Mouse (Mus musculus) cerebellum, adult 9-11 months (tissue): ENCODE measurements at regions not wholly inside any gene's neighbourhood (a gene's known extent, or its start where the extent isn't known, plus 50 kb on each side); places are given as distances from the start of the nearest gene placed in this dataset.

Experiments
- DNase-seq: peaks from one replicate; pipeline ENCODE4 v3.0.0; 2022

GRCm38 (mm10) chrX:167088930-167089329 is 120.2 kb downstream of the Tmsb4x start:
- DNase-seq = no peak

DNA sequence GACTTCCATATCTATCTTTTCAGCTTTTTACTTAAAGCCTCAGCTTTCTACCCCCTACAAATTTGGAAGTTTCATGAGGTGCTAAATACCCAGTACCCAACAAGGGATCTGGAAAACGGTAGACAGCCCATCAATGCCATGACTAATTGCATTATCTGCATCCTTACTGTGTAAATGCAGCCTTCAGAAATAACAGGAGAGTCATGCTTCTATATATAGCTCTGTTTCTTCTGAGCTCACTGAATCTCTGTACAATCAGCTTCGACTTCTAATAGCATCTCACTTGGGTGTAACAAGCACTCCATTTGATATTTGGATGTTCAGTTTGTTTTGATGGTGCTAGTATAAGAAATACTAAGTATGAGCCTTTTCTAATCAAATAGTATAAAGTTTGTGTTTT is 120.7 kb downstream of the Tmsb4x start:
- no peak for DNase-seq

GRCm38 (mm10) chrX:167080821-167081220 is 128.3 kb downstream of the Tmsb4x start:
- DNase-seq = no peak

DNA sequence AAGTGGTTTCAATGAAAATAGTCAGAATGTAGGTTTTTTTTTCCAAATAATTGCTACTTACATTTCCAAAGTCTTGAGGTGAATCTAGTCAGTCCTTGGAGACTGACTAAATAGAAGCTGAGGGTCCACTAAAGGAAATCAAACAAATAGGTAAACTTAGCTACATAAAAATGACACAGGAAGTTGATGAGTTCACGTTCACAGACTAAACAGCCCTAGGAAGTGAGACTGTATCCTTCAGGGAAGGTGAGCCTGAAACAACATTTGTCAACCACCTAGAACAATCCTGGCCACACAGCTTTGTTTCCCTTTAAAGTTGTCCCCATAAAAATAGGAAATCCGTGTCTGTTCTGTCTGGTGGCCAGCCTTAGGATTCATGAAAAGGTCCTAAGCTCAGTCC is 140.0 kb downstream of the Tmsb4x start:
- DNase-seq = no peak

DNA sequence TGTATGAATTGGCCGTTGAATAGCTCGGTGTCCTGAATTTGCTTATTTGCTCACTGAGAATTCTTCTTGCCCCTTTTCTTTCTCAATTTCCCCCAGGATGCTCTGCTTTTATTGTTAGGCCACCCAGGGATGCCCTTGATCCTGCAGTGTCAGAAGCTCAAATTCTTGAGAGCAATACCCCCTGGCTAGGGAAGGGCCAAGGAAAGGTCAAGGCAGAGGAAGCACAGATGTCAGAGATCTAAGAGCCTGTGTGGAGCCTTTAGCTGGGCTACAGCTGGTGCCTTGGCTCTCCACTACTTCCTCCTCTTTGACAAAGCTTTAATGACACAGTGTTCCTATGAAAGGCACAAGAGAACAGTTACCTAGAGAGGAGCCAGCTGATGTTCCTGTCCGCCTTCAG is 141.2 kb downstream of the Tmsb4x start:
- DNase-seq = no peak

DNA sequence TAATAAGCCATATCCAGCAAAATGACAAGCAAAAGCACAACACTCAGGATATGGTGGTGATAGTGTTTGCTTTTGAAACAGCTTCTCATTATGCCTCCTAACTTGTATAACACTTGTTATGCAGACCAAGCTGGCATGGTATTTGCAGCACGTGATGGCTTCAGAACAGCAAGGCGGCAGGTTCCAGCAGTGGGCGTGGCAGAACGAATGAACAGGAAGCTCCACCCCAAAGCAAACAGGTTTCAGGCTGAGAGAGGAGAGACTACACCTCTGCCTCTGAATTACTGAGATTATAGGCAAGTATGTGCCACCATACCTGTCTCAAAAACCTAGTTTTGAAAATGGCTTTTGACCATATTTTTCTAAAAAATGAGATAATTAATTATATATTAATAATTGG is 145.2 kb downstream of the Tmsb4x start:
- DNase-seq = no peak

DNA sequence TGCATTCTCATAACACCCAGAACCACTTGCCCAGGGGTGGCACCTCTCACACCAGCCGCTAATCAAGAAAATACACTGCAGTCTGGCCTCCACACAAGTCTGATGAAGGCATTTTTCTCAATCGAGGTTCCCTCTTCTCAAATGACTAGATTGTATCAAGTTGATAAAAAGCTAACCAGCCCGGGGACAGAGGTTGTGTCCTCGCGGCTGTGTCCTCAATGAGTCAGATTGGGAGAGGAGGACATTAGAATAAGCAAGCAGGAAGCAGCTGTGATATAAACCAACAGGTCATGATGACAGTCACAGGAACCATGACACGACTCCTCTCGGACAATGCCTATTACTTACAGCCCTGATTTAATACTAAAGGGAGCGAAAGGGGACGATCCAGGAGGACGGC is 156.7 kb downstream of the Tmsb4x start:
- no peak for DNase-seq

DNA sequence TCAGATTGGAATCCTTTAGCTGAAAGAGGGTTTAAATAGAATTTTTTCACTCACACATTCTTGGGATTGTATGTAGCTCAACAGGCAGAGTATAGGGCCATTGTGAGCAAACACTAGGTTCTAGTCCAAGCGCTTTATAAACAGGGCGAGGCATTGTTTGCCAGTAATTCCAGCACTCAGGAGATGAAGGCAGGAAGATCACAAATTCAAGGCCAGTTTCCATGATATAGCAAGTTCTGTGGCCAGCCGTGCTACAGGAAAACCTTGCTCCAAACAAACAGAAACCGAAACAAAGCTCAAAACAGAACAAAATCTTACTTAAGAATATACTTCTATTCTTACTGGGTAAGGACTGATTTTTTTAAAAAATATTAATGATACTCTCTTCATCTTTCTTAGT is 159.0 kb downstream of the Tmsb4x start:
- no peak for DNase-seq

DNA sequence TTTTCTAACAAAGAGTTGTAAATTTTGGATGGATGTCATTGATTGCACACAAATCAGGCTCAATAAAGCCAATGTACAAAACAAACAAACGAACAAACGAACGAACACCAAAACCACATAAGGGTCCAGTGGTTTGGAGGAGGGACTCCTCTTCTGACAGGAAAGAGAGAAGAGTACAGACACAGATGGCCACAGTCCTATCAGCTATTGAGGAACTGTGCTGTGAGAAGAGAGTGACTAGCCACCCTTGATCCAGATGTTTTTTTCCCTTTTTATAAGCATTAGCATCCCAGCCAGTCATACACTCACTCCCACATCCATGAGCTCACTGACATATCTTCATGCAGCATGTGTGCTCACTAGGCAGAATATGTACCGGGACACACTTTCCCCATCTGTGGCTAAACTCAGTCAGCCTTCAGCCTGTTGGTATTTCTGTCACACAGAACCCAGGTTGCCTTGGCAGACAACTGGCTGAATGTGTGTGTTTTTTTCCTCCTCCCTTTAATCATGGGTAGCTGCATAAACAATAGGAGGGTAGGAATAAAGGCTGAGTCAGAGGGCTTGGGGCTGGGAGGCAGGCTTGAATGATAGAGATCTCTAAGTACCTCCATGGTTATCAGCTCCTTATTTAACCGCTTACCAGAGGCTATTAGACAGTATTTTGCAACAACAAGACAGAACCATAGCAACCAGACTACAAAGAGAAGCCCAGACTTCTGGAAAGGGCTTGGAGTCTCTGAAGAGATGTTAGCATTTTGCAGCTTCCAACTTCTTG is 159.7 kb downstream of the Tmsb4x start:
- no peak for DNase-seq

GRCm38 (mm10) chrX:167037971-167038370 is 171.1 kb downstream of the Tmsb4x start:
- no peak for DNase-seq

DNA sequence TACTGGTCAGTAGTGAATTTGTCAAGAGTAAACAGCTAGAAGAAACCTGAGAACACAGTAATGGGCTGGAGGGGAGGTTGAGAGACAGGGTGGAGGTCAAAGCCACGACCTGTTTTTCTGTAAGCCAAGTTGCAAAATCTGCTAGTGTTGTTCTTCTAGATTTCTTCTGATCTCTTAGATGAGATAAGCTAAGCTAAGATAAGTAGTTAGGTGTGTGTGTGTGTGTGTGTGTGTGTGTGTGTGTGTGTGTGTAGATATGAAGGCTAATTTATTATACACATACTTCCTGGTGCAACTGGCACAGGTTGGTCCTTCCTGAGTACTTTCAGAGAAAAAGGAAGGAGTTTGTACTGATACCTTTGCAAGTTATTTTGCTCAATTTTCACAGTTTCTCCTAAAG is 172.8 kb downstream of the Tmsb4x start:
- no peak for DNase-seq

GRCm38 (mm10) chrX:167035639-167036038 is 173.5 kb downstream of the Tmsb4x start:
- DNase-seq = no peak

GRCm38 (mm10) chrX:167033091-167033490 is 176.0 kb downstream of the Tmsb4x start:
- DNase-seq = no peak

DNA sequence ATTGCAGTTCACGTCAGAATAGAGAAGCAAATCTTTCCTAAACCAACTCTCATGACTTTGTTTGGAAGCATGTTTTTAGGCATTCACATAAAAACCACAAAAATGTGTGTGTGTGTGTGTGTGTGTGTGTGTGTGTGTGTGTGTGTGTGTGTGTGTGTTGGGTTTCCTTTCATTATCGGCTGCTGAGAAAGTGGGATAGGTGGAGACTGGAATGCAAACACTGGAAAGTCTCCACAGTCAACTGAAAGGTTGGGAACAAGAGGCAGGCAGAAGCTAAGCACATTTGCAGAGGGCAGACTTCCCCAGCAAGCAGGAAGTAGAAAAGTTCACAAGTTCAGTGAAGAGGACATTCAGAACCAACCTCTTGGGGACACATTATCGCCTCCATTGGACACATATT is 176.5 kb downstream of the Tmsb4x start:
- no peak for DNase-seq

GRCm38 (mm10) chrX:167031543-167031942 is 177.6 kb downstream of the Tmsb4x start:
- DNase-seq = no peak

DNA sequence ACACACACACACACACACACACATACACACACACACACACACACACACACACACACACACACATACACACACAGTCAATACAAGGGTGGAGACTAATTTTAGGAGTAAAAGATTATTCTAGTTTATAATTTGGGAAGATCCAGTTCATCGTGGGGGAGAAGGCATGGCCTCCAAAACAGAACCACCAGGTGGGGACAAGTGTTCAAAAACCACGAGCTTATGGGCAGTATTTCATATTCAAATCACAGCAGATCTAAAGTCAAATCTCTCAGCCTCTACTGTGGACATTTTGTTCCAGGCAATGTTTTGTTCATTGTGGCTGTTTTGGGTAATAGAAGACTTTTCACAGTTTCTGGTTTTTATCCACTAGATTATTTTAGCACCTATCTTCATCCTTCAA is 193.5 kb downstream of the Tmsb4x start:
- no peak for DNase-seq

- DNase-seq = no peak
These were observed 194.8 kb downstream of the Tmsb4x start for GRCm38 (mm10) chrX:167014322-167014721.

DNA sequence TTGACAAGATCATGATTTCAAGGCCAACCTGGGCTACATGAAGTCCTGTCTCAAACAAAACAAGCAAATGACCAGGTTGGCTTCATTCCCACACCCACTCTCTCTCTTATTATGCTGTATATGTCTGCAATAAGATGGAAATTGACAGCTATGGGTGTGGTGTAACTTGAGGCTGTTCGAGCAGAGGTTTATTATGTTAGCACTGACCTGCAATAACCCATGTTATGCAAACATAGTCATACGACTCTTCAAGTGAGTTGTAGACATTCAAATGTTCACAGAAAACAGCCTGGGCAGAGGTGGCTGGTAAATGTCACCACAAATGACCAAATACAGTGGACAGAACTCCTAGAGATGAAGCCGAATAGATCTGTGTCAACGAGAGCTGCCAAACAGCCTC is 196.2 kb downstream of the Tmsb4x start:
- DNase-seq = no peak

DNA sequence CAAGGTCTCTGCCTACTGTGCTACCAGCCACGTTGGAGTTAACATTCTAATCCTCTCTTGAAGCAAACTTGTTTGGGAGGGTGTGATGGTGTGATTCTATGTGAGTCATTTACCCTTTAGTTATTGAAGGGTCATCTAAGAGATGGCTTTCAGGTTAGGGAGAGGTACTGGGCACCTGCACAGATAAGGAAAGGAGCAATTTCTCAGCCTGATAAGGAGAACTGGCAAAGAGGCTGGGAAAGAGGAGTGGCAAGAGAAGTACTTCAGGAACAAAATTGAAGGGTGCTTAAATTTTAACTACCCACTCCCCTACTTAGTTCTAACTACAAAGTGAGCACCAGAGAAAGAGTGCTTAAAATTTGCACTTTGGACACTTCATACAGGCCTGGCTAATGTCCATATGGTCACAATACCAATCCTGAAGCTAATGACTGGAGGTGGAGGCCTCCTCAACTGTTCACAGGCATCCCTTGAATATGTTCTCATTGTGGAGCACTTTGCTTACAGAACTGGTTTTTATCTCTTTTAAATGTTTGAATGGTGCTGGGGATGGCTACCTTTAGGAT is 197.1 kb downstream of the Tmsb4x start:
- DNase-seq = no peak

- no peak for DNase-seq
These were observed 213.3 kb downstream of the Tmsb4x start for GRCm38 (mm10) chrX:166995855-166996254.

DNA sequence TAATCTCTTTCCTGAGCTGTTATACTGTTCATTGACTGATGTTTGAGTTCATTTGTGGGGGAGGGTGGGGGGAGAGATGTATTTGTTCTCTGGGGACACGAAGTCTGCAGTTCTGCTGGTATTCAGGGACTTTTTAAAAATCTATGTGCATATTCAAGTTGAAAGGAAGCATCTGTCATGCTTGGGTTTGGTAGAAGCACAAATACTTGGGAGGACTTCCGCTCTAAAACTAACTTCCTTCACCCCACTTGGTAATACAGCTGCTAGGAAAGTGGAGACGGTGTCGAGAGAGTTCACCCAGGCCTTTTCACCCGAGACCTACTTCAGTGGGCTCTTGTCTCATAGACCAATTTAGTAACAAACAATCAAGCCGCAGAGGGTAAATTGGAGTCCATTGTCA is 228.1 kb downstream of the Tmsb4x start:
- no peak for DNase-seq

DNA sequence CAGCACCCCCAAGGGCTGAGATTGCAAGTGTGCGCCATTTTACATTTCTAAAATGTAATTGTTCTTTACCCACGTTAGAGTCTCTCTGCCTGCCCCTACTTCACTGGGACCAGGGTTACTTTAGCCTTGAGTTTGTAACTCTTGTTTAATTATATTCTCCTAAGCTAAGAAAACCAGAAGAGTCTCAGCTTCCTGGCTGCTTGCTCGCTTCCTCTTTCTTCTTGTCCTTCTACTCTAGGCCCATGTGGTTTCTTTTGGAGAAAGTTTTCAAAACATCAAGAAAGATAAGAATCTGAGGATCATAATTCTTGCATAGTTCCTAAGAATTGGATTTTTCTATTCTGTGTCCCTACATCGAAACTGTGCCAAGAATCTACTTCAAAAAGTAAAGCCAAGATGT is 228.6 kb downstream of the Tmsb4x start:
- no peak for DNase-seq

DNA sequence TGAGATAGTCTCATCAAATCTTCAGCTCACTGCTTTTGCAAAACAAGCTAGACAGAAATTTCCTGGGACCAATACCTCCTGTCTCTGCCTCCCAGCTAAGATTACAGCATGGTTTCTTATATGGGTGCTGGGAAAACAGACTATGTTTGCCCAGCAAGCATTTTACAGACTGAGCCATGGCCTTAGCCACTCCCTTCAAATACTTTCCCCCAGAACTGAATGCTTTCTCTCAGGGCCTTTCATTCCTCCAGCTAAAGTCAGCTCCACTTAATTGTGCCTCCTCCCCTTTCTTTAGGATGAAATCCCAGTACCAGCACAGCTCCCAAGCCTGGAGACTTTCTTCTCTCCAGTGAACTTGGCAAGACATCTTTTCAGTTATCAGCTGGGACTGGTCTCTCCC is 232.1 kb downstream of the Tmsb4x start:
- DNase-seq = no peak

GRCm38 (mm10) chrX:166971721-166972120 is 237.4 kb downstream of the Tmsb4x start:
- no peak for DNase-seq
